ENCODE assay signal across 24 mouse cellular contexts in the genomic region with DNA sequence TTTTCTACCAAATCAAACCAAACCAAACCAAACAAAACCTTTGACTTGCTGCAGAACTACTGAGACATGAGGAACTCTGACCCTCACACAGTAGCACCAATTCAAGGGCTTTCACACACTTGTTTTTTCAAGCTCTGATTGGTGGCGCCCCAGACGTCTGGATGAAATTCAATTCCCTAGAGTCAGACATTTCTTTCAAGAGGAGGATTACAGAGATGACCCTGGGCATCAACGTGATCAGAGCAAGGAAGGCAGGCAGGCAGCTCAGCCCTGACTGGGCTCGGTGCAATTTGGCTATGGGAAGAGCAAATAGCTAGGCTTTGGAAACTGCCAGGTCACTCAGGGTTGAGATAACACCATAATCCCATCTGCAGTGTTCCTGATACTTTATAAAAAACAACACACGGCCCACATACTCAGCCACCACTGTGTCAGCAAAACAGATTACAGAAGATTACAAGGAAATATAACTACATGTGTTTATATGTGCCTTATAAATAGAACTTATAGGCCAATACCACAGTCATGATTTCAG. TPM values are rescaled to one million over a fixed set of nuclear protein-coding genes. Genes with fewer than 3 reads are reported as not detected.
A peak's percentile ranks its signal among the peaks of the same experiment; 100 is the strongest.
DNase-seq lines count a peak whose midpoint lies in the region; ATAC-seq and TF ChIP-seq lines count a peak whose summit lies in the region.
"Had no signal": no experiment of that assay in that cellular context is flagged by ENCODE, and none has a peak within 500 bp of the region (broad histone marks: within the 10 kb centered on the region; RNA-seq: fewer than 3 reads in every experiment).

No protein-coding gene starts in this region.

- 22% methylated on average over 5 of the region's 5 CpGs for WGBS in intestine, embryonic 15.5 days
- WGBS in intestine, postnatal 0 days = 17% methylated on average over 5 of the region's 5 CpGs
- whole genome bisulfite sequencing in midbrain, embryonic 10.5 days = 26% methylated on average over 5 of the region's 5 CpGs
- 33% methylated on average over 5 of the region's 5 CpGs for WGBS in midbrain, embryonic 15.5 days
- 30% methylated on average over 5 of the region's 5 CpGs for WGBS in liver, embryonic 13.5 days (ENCODE audit: insufficient replicate concordance)
- WGBS in heart, embryonic 10.5 days = 27% methylated on average over 5 of the region's 5 CpGs
- 38% methylated on average over 5 of the region's 5 CpGs for WGBS in hindbrain, embryonic 13.5 days

- H3K4me3 ChIP-seq in intestine, embryonic 15.5 days (replicated peaks) = no peak overlapping the region
- H3K4me3 ChIP-seq in intestine, postnatal 0 days (ENCODE audit: low read depth, low read length) = no peak overlapping the region
- no peak overlapping the region for H3K4me3 ChIP-seq in midbrain, embryonic 10.5 days
- H3K4me3 ChIP-seq in midbrain, embryonic 15.5 days = no peak overlapping the region
- no peak overlapping the region for H3K4me3 ChIP-seq in liver, embryonic 13.5 days (replicated peaks)
- no peak overlapping the region for H3K4me3 ChIP-seq in heart, embryonic 10.5 days
- no peak overlapping the region for H3K4me3 ChIP-seq in hindbrain, embryonic 13.5 days
- H3K4me3 ChIP-seq: embryonic facial prominence, embryonic 13.5 days; forebrain, embryonic 15.5 days; heart, adult 2 months; heart, embryonic 15.5 days; megakaryocyte, embryonic 14.5 days; neural tube, embryonic 12.5 days had no signal

- 0 out of 2 replicates have a peak, but pooled peaks have one; percentile 21 for ATAC-seq in intestine, embryonic 15.5 days
- ATAC-seq in intestine, postnatal 0 days = no peak
- no peak for ATAC-seq in midbrain, embryonic 15.5 days (replicated peaks)
- ATAC-seq in liver, embryonic 13.5 days (ENCODE audit: low read depth) = peak; percentile 45
- ATAC-seq in hindbrain, embryonic 13.5 days (ENCODE audit: low FRiP score) = no peak
- ATAC-seq: forebrain, embryonic 15.5 days had no signal

- H3K27ac ChIP-seq in intestine, embryonic 15.5 days = no peak overlapping the region
- no peak overlapping the region for H3K27ac ChIP-seq in intestine, postnatal 0 days (ENCODE audit: low read depth, low read length)
- 0 out of 2 replicates have a peak overlapping the region, but pooled peaks have one; percentile 46 for H3K27ac ChIP-seq in midbrain, embryonic 10.5 days (replicated peaks)
- H3K27ac ChIP-seq in midbrain, embryonic 15.5 days = no peak overlapping the region
- no peak overlapping the region for H3K27ac ChIP-seq in liver, embryonic 13.5 days
- H3K27ac ChIP-seq in heart, embryonic 10.5 days = no peak overlapping the region
- H3K27ac ChIP-seq in hindbrain, embryonic 13.5 days = no peak overlapping the region
- H3K27ac ChIP-seq: embryonic facial prominence, embryonic 13.5 days; forebrain, embryonic 15.5 days; heart, adult 2 months; heart, embryonic 15.5 days; neural tube, embryonic 12.5 days had no signal

- TF ChIP-seq CTCF in intestine, postnatal 0 days (IDR thresholded peaks at IDR 0.05; ENCODE audit: low read depth) = no peak

- no peaks in the 10 kb centered on the region for H3K9me3 ChIP-seq in intestine, embryonic 15.5 days
- no peaks in the 10 kb centered on the region for H3K9me3 ChIP-seq in intestine, postnatal 0 days (ENCODE audit: control insufficient read depth)
- no peaks in the 10 kb centered on the region for H3K9me3 ChIP-seq in midbrain, embryonic 10.5 days (replicated peaks)
- no peaks in the 10 kb centered on the region for H3K9me3 ChIP-seq in midbrain, embryonic 15.5 days
- H3K9me3 ChIP-seq in liver, embryonic 13.5 days (replicated peaks) = no peaks in the 10 kb centered on the region
- no peaks in the 10 kb centered on the region for H3K9me3 ChIP-seq in heart, embryonic 10.5 days
- H3K9me3 ChIP-seq in hindbrain, embryonic 13.5 days = no peaks in the 10 kb centered on the region
- H3K9me3 ChIP-seq: embryonic facial prominence, embryonic 13.5 days; forebrain, embryonic 15.5 days; heart, embryonic 15.5 days; megakaryocyte, embryonic 14.5 days; neural tube, embryonic 12.5 days had no signal

- H3K4me1 ChIP-seq in intestine, embryonic 15.5 days (replicated peaks) = peaks cover 3% of the 10 kb centered on the region; the same call in 1 of the 2 replicates
- no peaks in the 10 kb centered on the region; the same call in 1 of the 2 replicates for H3K4me1 ChIP-seq in intestine, postnatal 0 days (replicated peaks; ENCODE audit: control insufficient read depth, insufficient read depth, low read length)
- H3K4me1 ChIP-seq in midbrain, embryonic 10.5 days = peaks cover 33% of the 10 kb centered on the region
- H3K4me1 ChIP-seq in midbrain, embryonic 15.5 days = 0 out of 2 replicates have a peak, but pooled peaks cover under 1% of the 10 kb centered on the region
- H3K4me1 ChIP-seq in liver, embryonic 13.5 days (replicated peaks) = peaks cover 37% of the 10 kb centered on the region
- peaks cover 22% of the 10 kb centered on the region for H3K4me1 ChIP-seq in heart, embryonic 10.5 days
- H3K4me1 ChIP-seq in hindbrain, embryonic 13.5 days (replicated peaks) = no peaks in the 10 kb centered on the region; the same call in 1 of the 2 replicates

- H3K4me2 ChIP-seq in intestine, embryonic 15.5 days (replicated peaks) = no peak overlapping the region
- H3K4me2 ChIP-seq in intestine, postnatal 0 days (replicated peaks; ENCODE audit: low read depth) = no peak overlapping the region
- H3K4me2 ChIP-seq in midbrain, embryonic 15.5 days = no peak overlapping the region
- H3K4me2 ChIP-seq in liver, embryonic 13.5 days = no peak overlapping the region
- H3K4me2 ChIP-seq in hindbrain, embryonic 13.5 days = no peak overlapping the region
- H3K4me2 ChIP-seq: embryonic facial prominence, embryonic 13.5 days; forebrain, embryonic 15.5 days; heart, embryonic 15.5 days; neural tube, embryonic 12.5 days had no signal

- no peak overlapping the region for H3K9ac ChIP-seq in intestine, embryonic 15.5 days
- H3K9ac ChIP-seq in intestine, postnatal 0 days (ENCODE audit: low read depth, low read length) = no peak overlapping the region
- no peak overlapping the region for H3K9ac ChIP-seq in midbrain, embryonic 15.5 days
- no peak overlapping the region for H3K9ac ChIP-seq in liver, embryonic 13.5 days
- H3K9ac ChIP-seq in hindbrain, embryonic 13.5 days = no peak overlapping the region
- H3K9ac ChIP-seq: embryonic facial prominence, embryonic 13.5 days; forebrain, embryonic 15.5 days; heart, embryonic 15.5 days; neural tube, embryonic 12.5 days had no signal

- no peaks in the 10 kb centered on the region; the same call in 1 of the 2 replicates for H3K27me3 ChIP-seq in intestine, embryonic 15.5 days (replicated peaks)
- no peaks in the 10 kb centered on the region for H3K27me3 ChIP-seq in intestine, postnatal 0 days (replicated peaks; ENCODE audit: control insufficient read depth, insufficient read depth, low read length)
- H3K27me3 ChIP-seq in midbrain, embryonic 10.5 days (ENCODE audit: low read depth, poor library complexity, severe bottlenecking) = peaks cover 28% of the 10 kb centered on the region
- no peaks in the 10 kb centered on the region; the same call in 1 of the 2 replicates for H3K27me3 ChIP-seq in midbrain, embryonic 15.5 days (replicated peaks)
- H3K27me3 ChIP-seq in liver, embryonic 13.5 days = 0 out of 2 replicates have a peak, but pooled peaks cover 13% of the 10 kb centered on the region
- H3K27me3 ChIP-seq in heart, embryonic 10.5 days (ENCODE audit: insufficient read depth, poor library complexity, severe bottlenecking) = peaks cover 67% of the 10 kb centered on the region
- peaks cover 5% of the 10 kb centered on the region; the same call in 1 of the 2 replicates for H3K27me3 ChIP-seq in hindbrain, embryonic 13.5 days
- H3K27me3 ChIP-seq: forebrain, embryonic 15.5 days; neural tube, embryonic 12.5 days had no signal

- no peaks in the 10 kb centered on the region for H3K36me3 ChIP-seq in intestine, embryonic 15.5 days
- H3K36me3 ChIP-seq in intestine, postnatal 0 days (ENCODE audit: control insufficient read depth, insufficient read depth) = no peaks in the 10 kb centered on the region
- H3K36me3 ChIP-seq in midbrain, embryonic 10.5 days = no peaks in the 10 kb centered on the region
- H3K36me3 ChIP-seq in midbrain, embryonic 15.5 days (replicated peaks) = no peaks in the 10 kb centered on the region
- H3K36me3 ChIP-seq in liver, embryonic 13.5 days = no peaks in the 10 kb centered on the region
- H3K36me3 ChIP-seq in heart, embryonic 10.5 days = no peaks in the 10 kb centered on the region
- H3K36me3 ChIP-seq in hindbrain, embryonic 13.5 days = no peaks in the 10 kb centered on the region
- H3K36me3 ChIP-seq: embryonic facial prominence, embryonic 13.5 days; forebrain, embryonic 15.5 days; heart, embryonic 15.5 days; neural tube, embryonic 12.5 days had no signal

- no peak for DNase-seq in midbrain, embryonic 10.5 days (ENCODE audit: low spot score)
- no peak for DNase-seq in liver, embryonic 13.5 days
- peak; percentile 20 for DNase-seq in yolk sac, embryonic 10.5 days (ENCODE audit: low spot score)
- no peak for DNase-seq in heart, embryonic 10.5 days (ENCODE audit: low spot score)
- DNase-seq: adrenal gland, postnatal 36 days; cerebellum, adult 18-20 months; cerebellum, postnatal 25 days; gastrocnemius, postnatal 25 days; heart, adult 2 months; kidney, adult 9 months; kidney, postnatal 4 days; lung, postnatal 10 days; right cerebral cortex, adult 18-20 months; thymus, postnatal 25 days had no signal

RNA-seq across cellular contexts. Expression of a gene that starts 0.8 kb away (rescaled TPM):
- 0.68 and 0.93 TPM in 2 replicates for polyA plus RNA-seq in intestine, embryonic 15.5 days (2015; fragmentation: Nextera tagmentation; extraction: Ambion mirVana)
- polyA plus RNA-seq in intestine, postnatal 0 days (2015; fragmentation: Nextera tagmentation; extraction: Ambion mirVana) = 36.9 and 64.4 TPM in 2 replicates
- polyA plus RNA-seq in midbrain, embryonic 10.5 days (2016; fragmentation: Nextera tagmentation; extraction: Ambion mirVana) = not detected in 2 replicates
- 0.28 and 0.67 TPM in 2 replicates for polyA plus RNA-seq in midbrain, embryonic 15.5 days (2015; fragmentation: Nextera tagmentation; extraction: Ambion mirVana)
- 0.13 TPM in 1 of 2 replicates, not detected in the other for polyA plus RNA-seq in liver, embryonic 13.5 days (2015; fragmentation: Nextera tagmentation; extraction: Ambion mirVana)
- 0.17 and 0.58 TPM in 2 replicates for polyA plus RNA-seq in heart, embryonic 10.5 days (2016; fragmentation: Nextera tagmentation; extraction: Ambion mirVana)
- 0.23 and 0.40 TPM in 2 replicates for polyA plus RNA-seq in hindbrain, embryonic 13.5 days (2015; fragmentation: Nextera tagmentation; extraction: Ambion mirVana)
- polyA plus RNA-seq: limb, embryonic 11.5 days; neural tube, embryonic 12.5 days had no signal

RNA-seq across cellular contexts. Expression of a gene that starts 16.4 kb away (rescaled TPM):
- 0.21 TPM in 1 of 2 replicates, not detected in the other for polyA plus RNA-seq in intestine, embryonic 15.5 days (2015; fragmentation: Nextera tagmentation; extraction: Ambion mirVana)
- polyA plus RNA-seq in intestine, postnatal 0 days (2015; fragmentation: Nextera tagmentation; extraction: Ambion mirVana) = 7.5 and 59.7 TPM in 2 replicates
- not detected in 2 replicates for polyA plus RNA-seq in midbrain, embryonic 10.5 days (2016; fragmentation: Nextera tagmentation; extraction: Ambion mirVana)
- polyA plus RNA-seq in midbrain, embryonic 15.5 days (2015; fragmentation: Nextera tagmentation; extraction: Ambion mirVana) = not detected in 2 replicates
- polyA plus RNA-seq in liver, embryonic 13.5 days (2015; fragmentation: Nextera tagmentation; extraction: Ambion mirVana) = not detected in 2 replicates
- polyA plus RNA-seq in heart, embryonic 10.5 days (2016; fragmentation: Nextera tagmentation; extraction: Ambion mirVana) = not detected in 2 replicates
- not detected in 2 replicates for polyA plus RNA-seq in hindbrain, embryonic 13.5 days (2015; fragmentation: Nextera tagmentation; extraction: Ambion mirVana)
- polyA plus RNA-seq: embryonic facial prominence, embryonic 13.5 days; forebrain, embryonic 15.5 days; heart, adult 2 months; heart, embryonic 15.5 days; limb, embryonic 11.5 days; neural tube, embryonic 12.5 days had no signal

RNA-seq across cellular contexts. Expression of a gene that starts 38.8 kb away (rescaled TPM):
- polyA plus RNA-seq in intestine, embryonic 15.5 days (2015; fragmentation: Nextera tagmentation; extraction: Ambion mirVana) = 0.21 and 0.41 TPM in 2 replicates
- 4.7 and 30.0 TPM in 2 replicates for polyA plus RNA-seq in intestine, postnatal 0 days (2015; fragmentation: Nextera tagmentation; extraction: Ambion mirVana)
- not detected in 2 replicates for polyA plus RNA-seq in midbrain, embryonic 10.5 days (2016; fragmentation: Nextera tagmentation; extraction: Ambion mirVana)
- polyA plus RNA-seq in midbrain, embryonic 15.5 days (2015; fragmentation: Nextera tagmentation; extraction: Ambion mirVana) = not detected in 2 replicates
- not detected in 2 replicates for polyA plus RNA-seq in liver, embryonic 13.5 days (2015; fragmentation: Nextera tagmentation; extraction: Ambion mirVana)
- polyA plus RNA-seq in heart, embryonic 10.5 days (2016; fragmentation: Nextera tagmentation; extraction: Ambion mirVana) = not detected in 2 replicates
- polyA plus RNA-seq in hindbrain, embryonic 13.5 days (2015; fragmentation: Nextera tagmentation; extraction: Ambion mirVana) = not detected in 2 replicates
- polyA plus RNA-seq: embryonic facial prominence, embryonic 13.5 days; forebrain, embryonic 15.5 days; heart, embryonic 15.5 days; limb, embryonic 11.5 days; neural tube, embryonic 12.5 days had no signal

RNA-seq across cellular contexts. Expression of a gene that starts 39.3 kb away (rescaled TPM):
- polyA plus RNA-seq in intestine, embryonic 15.5 days (2015; fragmentation: Nextera tagmentation; extraction: Ambion mirVana) = not detected in 2 replicates
- polyA plus RNA-seq in intestine, postnatal 0 days (2015; fragmentation: Nextera tagmentation; extraction: Ambion mirVana) = not detected in 2 replicates
- polyA plus RNA-seq in midbrain, embryonic 10.5 days (2016; fragmentation: Nextera tagmentation; extraction: Ambion mirVana) = not detected in 2 replicates
- polyA plus RNA-seq in midbrain, embryonic 15.5 days (2015; fragmentation: Nextera tagmentation; extraction: Ambion mirVana) = not detected in 2 replicates
- polyA plus RNA-seq in liver, embryonic 13.5 days (2015; fragmentation: Nextera tagmentation; extraction: Ambion mirVana) = 0.12 and 0.15 TPM in 2 replicates
- polyA plus RNA-seq in heart, embryonic 10.5 days (2016; fragmentation: Nextera tagmentation; extraction: Ambion mirVana) = 4.5 and 6.2 TPM in 2 replicates
- not detected in 2 replicates for polyA plus RNA-seq in hindbrain, embryonic 13.5 days (2015; fragmentation: Nextera tagmentation; extraction: Ambion mirVana)
- polyA plus RNA-seq: embryonic facial prominence, embryonic 13.5 days; forebrain, embryonic 15.5 days; limb, embryonic 11.5 days; neural tube, embryonic 12.5 days had no signal

RNA-seq across cellular contexts. Expression of a gene that starts 53.9 kb away (rescaled TPM):
- polyA plus RNA-seq in intestine, embryonic 15.5 days (2015; fragmentation: Nextera tagmentation; extraction: Ambion mirVana) = 5.9 and 6.5 TPM in 2 replicates
- polyA plus RNA-seq in intestine, postnatal 0 days (2015; fragmentation: Nextera tagmentation; extraction: Ambion mirVana) = 4.9 TPM in 2 replicates
- 3.6 and 4.1 TPM in 2 replicates for polyA plus RNA-seq in midbrain, embryonic 10.5 days (2016; fragmentation: Nextera tagmentation; extraction: Ambion mirVana)
- 3.4 and 3.9 TPM in 2 replicates for polyA plus RNA-seq in midbrain, embryonic 15.5 days (2015; fragmentation: Nextera tagmentation; extraction: Ambion mirVana)
- 0.50 and 0.51 TPM in 2 replicates for polyA plus RNA-seq in liver, embryonic 13.5 days (2015; fragmentation: Nextera tagmentation; extraction: Ambion mirVana)
- polyA plus RNA-seq in heart, embryonic 10.5 days (2016; fragmentation: Nextera tagmentation; extraction: Ambion mirVana) = 1.8 and 3.8 TPM in 2 replicates
- polyA plus RNA-seq in hindbrain, embryonic 13.5 days (2015; fragmentation: Nextera tagmentation; extraction: Ambion mirVana) = 3.5 and 3.8 TPM in 2 replicates

Comparison
In these comparisons a context has a peak if more than half of its experiments do, and no peak if none do; other contexts are left out.
1. ATAC-seq: peak in intestine, embryonic 15.5 days (single experiment) and liver, embryonic 13.5 days (single experiment); none in intestine, postnatal 0 days (single experiment), midbrain, embryonic 15.5 days (single experiment) and hindbrain, embryonic 13.5 days (single experiment).
2. RNA of a gene that starts 0.8 kb away (polyA plus RNA-seq): 36.9 to 64.4 TPM in intestine, postnatal 0 days; 0.68 to 0.93 TPM in intestine, embryonic 15.5 days, 0.28 to 0.67 TPM in midbrain, embryonic 15.5 days, 0.17 to 0.58 TPM in heart, embryonic 10.5 days, 0.23 to 0.40 TPM in hindbrain, embryonic 13.5 days, not detected in midbrain, embryonic 10.5 days and 0.13 TPM in liver, embryonic 13.5 days; every median in the first group is over 10 times any median in the second.